Mouse (Mus musculus) adrenal gland (tissue): ENCODE data around the gene Pvalb.

Source experiments
- intact Hi-C: fragments of 180-260 bp; cut with DNase I; formaldehyde crosslinking; loops from one replicate; pipeline ENCODE4 v1.15.1; 2025

Gene Pvalb

DNA sequence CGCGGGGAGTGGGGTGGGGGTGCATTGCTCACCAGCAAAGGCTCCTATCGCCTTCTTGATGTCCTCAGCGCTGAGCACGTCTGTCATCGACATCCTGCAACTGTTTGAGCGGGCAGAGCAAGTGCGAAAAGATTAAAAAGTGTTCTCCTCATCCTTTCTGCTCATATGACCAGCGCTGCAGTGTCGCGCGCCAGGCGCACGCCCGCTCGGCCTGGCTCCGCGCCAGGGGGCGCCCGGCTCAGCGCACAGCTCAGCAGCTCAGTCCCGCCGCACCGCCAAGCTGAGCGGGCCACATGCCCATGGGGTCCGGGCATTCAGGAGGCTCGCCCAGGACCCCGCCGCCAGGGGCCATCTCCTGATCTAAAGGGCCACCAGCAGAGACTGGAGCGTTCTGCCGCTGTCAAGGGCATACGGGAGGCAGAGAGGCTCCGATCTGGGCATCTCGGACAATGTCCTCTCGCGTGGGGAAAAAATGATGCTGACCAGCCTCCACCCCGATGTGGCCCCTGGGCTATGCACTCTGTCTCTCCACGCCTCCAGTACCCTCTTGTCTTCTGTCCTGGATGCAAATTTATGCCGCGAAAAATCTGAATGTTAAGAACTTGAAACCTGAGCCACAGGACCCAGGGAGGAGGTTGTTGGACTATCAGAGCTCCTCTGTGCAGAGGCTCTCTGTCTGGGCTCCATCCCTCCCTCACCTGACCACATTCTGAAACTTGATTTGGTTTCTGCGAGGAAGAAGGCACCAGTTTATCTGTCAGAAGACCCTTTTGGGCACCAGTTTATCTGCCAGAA lies 1.9 kb downstream of the Pvalb start:
- intact Hi-C loops = no loop called here

DNA sequence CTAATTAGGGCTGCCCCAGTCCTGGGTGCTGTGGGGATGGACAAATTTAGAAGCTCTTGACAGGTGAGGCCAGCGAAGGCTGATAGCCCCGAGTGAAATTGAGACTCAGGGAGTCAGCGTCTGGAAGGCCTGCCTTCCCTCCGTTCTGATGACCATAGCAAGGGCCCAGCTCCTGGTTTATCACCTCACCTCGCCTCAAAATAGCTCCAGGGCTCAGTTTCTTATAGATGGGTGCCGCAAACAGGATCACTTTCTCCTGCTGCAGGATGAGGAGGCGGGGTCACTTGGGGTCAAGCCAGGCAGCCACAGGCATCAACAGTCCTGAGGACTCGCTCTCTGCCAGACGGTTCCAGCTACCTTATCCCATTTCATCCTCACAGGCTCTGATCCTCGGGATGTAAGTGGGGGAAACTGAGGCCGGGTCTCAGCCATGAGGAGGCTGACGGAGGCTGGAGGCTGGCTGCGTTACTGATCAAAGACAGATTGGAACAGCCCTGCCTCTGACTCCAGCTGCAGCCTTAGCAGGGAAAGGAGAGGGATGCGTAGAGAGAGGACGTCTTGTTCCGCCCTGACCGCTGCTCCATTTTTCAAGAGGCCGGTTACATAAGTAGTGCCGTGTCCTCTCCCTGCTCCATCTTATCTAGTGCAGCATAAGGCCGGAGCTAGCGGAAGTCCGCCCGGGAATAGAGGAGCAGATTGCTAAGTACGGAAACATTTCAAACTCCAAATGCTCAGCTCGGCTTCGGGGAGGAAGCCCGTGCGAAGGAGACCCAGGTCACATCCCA lies 10.9 kb downstream of the Pvalb start:
- intact Hi-C loops = no loop called here

DNA sequence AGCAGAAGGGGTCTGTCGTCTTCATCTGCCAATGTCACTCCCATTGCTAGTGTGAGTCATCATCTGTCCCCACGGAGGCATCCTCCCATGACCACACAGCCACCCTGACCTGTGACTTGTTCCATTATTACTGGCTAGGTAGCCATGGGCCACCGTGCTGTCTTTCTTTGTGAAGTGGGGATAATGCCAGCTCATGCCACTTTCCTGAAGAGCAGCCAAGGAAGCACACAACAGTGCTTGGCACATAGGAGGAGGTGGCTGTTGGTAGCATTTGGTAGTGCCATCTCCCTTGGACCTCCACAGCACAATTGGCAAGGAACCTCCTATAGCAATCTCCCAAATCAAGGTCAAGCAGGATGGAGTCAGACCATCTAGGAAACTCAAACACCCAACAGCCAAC lies 11.9 kb downstream of the Pvalb start:
- intact Hi-C loops = no loop called here

DNA sequence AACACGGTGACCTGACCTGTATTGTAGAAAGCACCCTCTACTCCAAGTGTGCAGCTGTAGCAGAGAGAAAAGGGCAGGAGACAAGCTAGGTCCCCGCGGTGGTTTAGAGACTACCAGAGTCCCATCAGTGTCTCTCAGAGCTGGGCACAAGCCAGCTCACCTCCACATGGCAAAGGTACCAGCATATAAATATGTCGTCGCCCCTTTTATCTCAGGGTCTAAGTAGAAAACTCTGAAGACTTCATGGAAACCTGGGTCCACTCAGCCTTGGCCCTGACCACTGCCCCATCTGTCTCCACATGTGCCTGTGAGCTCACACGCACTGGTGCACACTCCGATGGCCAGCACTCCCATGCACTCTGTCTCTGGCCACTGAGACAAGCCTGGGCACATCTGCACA lies 16.6 kb downstream of the Pvalb start:
- intact Hi-C loops = loop anchor here (10.0 kb wide), 1 partner anchor 145 kb away; no protein-coding TSS in a partner anchor

- intact Hi-C loops = loop anchor here (10.0 kb wide), 1 partner anchor 146 kb away; no protein-coding TSS in a partner anchor
These were observed 17.7 kb downstream of the Pvalb start for GRCm38 (mm10) chr15:78188546-78188945.

- intact Hi-C loops = loop anchor here (10.0 kb wide), 1 partner anchor 148 kb away; no protein-coding TSS in a partner anchor
These were observed 19.3 kb downstream of the Pvalb start for GRCm38 (mm10) chr15:78186906-78187305.

GRCm38 (mm10) chr15:78185609-78186008 lies 20.6 kb downstream of the Pvalb start:
- intact Hi-C loops = loop anchor here (10.0 kb wide), 1 partner anchor 149 kb away; no protein-coding TSS in a partner anchor

GRCm38 (mm10) chr15:78184855-78185254 lies 21.3 kb downstream of the Pvalb start:
- intact Hi-C loops = loop anchor here (10.0 kb wide), 1 partner anchor 150 kb away; no protein-coding TSS in a partner anchor

GRCm38 (mm10) chr15:78181701-78182405 lies 24.3 kb downstream of the Pvalb start:
- intact Hi-C loops = loop anchor here (10.0 kb wide), 1 partner anchor 153 kb away; no protein-coding TSS in a partner anchor

- intact Hi-C loops = loop anchor here (5.0 to 10.0 kb wide), 3 partner anchors 58 to 325 kb away; no protein-coding TSS in a partner anchor
These were observed 26.4 kb downstream of the Pvalb start for GRCm38 (mm10) chr15:78179775-78180174.

DNA sequence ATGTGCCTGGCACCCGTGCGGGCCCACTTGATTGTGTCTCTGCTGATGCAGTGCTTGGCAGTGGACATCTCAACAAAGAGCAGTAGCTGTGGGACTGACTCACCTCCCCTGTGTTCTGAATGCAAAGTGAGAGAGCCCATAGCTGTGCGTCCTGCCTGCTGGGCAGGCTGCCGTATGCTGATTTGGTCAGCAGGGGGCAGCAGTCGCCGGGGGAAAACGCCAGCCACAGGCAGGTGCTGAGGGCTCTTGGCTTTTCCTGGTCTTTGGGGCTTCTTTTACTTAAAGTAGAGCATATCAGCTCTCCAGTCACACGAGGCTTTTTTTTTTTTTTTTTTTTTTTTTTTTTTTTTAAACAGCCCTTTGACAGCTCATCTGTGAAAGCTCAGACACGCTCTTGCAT lies 27.8 kb downstream of the Pvalb start:
- intact Hi-C loops = loop anchor here (5.0 to 10.0 kb wide), 2 partner anchors 59 to 324 kb away; no protein-coding TSS in a partner anchor

DNA sequence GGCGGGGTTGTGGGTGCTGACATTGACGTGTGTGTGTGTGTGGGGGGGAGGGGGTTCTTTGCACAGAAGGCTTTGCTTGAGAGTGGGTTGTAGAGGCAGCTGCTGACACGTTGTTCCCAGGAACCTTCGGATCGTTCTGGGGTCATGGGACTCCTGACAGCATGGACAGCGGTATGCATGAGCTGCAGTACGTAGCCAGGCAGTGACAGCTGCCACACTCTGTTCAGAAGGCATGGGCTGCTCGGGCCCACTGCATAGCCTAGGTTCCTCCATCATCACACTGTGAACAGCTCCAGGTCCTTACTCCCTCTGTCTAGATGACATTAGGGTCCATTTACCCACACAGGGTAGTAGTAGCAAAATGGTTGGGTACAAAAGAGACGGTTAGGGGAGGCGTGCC lies 28.9 kb downstream of the Pvalb start:
- intact Hi-C loops = loop anchor here (5.0 to 10.0 kb wide), 2 partner anchors 60 to 322 kb away; no protein-coding TSS in a partner anchor

- intact Hi-C loops = loop anchor here (5.0 to 10.0 kb wide), 3 partner anchors 62 to 320 kb away; no protein-coding TSS in a partner anchor
These were observed 31.3 kb downstream of the Pvalb start for GRCm38 (mm10) chr15:78174887-78175245.

GRCm38 (mm10) chr15:78173972-78174886 lies 32.0 kb downstream of the Pvalb start, which contains the start of gene Ift27:
Ift27 (minus strand) TSS chr15:78174107.
- intact Hi-C loops = loop anchor here (5.0 to 10.0 kb wide), 2 partner anchors 192 to 319 kb away; no protein-coding TSS in a partner anchor

GRCm38 (mm10) chr15:78172899-78173817 lies 33.0 kb downstream of the Pvalb start:
- intact Hi-C loops = loop anchor here (5.0 to 10.0 kb wide), 2 partner anchors 191 to 318 kb away; no protein-coding TSS in a partner anchor

GRCm38 (mm10) chr15:78172256-78172898 lies 33.8 kb downstream of the Pvalb start:
- intact Hi-C loops = loop anchor here (5.0 to 10.0 kb wide), 2 partner anchors 190 to 318 kb away; no protein-coding TSS in a partner anchor

- intact Hi-C loops = loop anchor here (5.0 to 10.0 kb wide), 2 partner anchors 189 to 317 kb away; no protein-coding TSS in a partner anchor
These were observed 34.5 kb downstream of the Pvalb start for GRCm38 (mm10) chr15:78171651-78172050.

- intact Hi-C loops = loop anchor here (5.0 to 10.0 kb wide), 2 partner anchors 188 to 316 kb away; no protein-coding TSS in a partner anchor
These were observed 35.5 kb downstream of the Pvalb start for GRCm38 (mm10) chr15:78170708-78171107.
